Mouse (Mus musculus) NIH3T3 (cell line): ENCODE data around the gene Car11.

Experiments used
- DNase-seq: peaks from one replicate; pipeline ENCODE4 v3.0.0-alpha.2; 2012; ENCODE audit warnings: low read depth

The Car11 gene

DNA sequence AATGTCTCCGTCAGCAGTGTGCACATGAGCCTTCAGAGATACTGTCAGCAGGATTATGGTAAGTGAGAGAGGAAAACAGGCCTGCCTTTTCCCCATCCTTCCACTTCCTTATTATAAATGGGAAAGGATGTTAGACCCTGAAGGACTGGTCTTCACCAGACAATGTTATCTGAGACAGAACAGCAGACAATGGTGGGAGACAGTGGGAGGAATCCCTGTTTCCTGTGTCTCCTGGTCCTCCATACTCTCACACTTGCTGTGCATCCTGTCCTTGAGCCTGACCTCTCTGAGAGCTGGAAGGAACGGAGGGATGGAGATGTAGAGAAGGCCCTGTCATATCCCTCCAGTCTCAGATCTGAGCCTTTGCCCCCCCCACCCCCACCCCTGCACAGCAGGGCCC lies 7.3 kb upstream of the Car11 start:
- DNase-seq: no peak

DNA sequence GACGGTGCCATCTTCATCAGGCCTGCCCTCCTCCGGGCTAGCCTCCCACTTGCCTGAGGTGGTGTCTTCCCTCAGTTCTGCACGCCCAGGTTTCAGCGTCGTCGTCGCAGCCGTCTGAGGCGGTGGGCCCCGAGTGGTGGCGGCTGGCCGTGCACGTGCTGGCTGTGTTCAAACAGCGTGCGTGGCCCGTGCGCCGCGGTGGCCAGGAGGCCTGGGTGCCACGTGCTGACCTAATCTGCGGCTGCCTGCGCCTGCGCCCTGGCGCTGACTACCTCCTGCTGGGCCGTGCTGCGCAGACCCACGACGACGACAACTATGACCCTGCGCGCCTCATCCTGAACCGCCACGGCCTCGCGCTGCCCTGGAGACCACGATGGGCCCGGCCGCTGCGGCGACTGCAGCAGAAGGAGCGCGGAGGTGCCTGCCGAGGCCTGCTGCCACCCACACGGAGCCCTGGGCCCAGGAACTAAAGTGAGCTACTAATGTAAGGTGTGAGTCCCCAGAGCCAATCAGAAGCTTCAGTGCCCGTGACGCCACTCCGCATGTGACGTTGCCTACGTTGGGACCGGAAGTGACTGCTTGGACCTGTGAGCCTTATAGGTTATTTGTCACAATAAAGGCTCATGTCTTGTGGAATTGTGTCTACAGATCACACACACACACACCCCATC lies 5.6 kb upstream of the Car11 start, which contains the start of gene Sec1:
Gene Sec1, minus strand, starts transcription at position 482 of the 671 bp plus-strand sequence.
- DNase-seq: no peak

DNA sequence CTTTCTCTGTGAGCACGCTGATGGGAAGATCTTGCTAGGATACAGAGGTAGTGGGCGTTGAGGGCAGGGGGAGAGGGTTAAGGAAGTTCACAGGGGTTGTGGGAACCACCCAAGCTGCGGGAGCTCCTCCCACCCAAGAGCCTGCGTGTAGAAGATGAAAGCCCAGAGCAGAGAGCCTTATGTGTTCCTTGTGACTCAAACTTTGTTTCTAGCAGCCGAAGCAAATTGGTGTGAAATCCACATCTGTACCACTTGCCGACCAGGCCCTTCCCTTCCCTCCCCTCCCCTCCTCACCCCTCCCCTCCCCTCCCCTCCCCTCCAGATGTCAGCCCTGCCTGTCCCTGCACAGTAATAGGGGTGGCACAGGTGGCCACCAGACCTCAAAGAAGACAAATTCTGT lies 4.5 kb upstream of the Car11 start:
- no peak for DNase-seq

DNA sequence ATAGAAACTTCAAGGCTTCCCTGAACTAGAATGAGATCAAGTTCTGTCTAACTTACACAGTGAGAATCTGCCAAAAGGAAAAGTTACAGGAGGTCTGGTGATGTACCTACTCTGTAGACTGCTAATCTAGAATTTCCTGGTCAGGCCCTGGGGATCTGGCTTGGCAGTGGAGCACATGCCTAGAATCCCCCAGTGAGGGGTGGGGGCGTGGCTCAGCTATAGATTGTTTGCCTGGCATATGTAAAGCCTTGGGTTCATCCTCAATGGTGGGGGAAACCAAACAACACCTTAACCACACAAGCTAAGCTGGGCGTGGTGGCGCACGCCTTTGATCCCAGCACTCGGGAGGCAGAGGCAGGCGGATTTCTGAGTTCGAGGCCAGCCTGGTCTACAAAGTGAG lies 1.7 kb upstream of the Car11 start:
- no peak for DNase-seq

GRCm38 (mm10) chr7:45700301-45701015 lies 815 bp downstream of the Car11 start:
- DNase-seq: peak; percentile 92

- no peak for DNase-seq
These were observed 1.4 kb downstream of the Car11 start for GRCm38 (mm10) chr7:45701072-45701471.

DNA sequence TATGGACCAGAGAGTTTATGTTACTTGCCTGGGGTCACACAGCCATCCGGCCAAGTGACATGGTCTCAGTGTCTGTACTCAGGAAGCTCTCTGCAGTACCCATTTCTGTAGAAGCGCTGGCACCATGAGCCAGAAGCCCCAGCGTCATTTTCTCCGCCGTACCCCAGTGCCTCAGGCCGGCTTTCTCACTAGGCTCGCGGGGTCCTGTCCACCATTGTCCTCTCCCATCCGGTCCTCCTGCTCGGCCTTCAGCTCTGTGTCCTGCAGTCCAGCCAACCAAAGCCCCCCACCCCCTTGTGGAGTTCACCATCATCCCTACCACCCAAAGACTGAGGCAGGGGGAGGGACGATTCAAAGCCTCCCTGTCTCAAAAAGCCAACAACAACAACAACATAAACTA lies 2.0 kb downstream of the Car11 start:
- DNase-seq: no peak

GRCm38 (mm10) chr7:45702316-45702715 lies 2.7 kb downstream of the Car11 start:
- DNase-seq: no peak

GRCm38 (mm10) chr7:45702809-45703520 lies 3.3 kb downstream of the Car11 start:
- DNase-seq: no peak

GRCm38 (mm10) chr7:45703521-45704033 lies 3.9 kb downstream of the Car11 start:
- no peak for DNase-seq

DNA sequence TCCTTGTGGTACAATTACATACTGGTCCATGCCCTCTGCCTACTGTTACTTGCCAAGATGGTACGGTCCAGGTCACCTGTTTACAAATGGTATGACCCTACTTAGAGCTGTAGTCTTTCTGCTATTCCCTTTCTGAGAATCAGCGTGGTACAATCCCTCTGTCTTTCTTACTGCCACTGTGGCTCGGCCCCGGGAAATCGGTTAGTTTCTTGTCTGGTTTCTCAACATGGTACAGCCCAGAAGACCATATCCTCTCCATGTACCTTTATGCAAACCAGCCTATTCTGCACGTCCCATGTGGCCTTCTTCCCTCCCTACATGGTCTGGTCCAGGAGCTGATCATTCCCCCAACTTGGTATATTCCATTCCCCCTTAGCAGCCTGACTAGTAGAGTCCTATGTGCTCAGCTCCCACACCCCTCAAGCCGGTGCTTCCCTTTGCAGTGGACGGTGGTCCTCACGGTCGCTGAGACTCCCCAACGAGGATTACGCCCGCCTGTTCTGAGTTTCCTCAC lies 4.5 kb downstream of the Car11 start:
- DNase-seq: peak; percentile 74

- DNase-seq: peak; percentile 99
These were observed 5.2 kb downstream of the Car11 start, which contains the start of gene Dbp for GRCm38 (mm10) chr7:45704730-45705442. Gene Dbp, plus strand, starts transcription at chr7:45705088.

- DNase-seq: no peak
These were observed 5.8 kb downstream of the Car11 start for GRCm38 (mm10) chr7:45705443-45705864.

- DNase-seq: peak; percentile 80
These were observed 6.2 kb downstream of the Car11 start for GRCm38 (mm10) chr7:45705873-45706281.

DNA sequence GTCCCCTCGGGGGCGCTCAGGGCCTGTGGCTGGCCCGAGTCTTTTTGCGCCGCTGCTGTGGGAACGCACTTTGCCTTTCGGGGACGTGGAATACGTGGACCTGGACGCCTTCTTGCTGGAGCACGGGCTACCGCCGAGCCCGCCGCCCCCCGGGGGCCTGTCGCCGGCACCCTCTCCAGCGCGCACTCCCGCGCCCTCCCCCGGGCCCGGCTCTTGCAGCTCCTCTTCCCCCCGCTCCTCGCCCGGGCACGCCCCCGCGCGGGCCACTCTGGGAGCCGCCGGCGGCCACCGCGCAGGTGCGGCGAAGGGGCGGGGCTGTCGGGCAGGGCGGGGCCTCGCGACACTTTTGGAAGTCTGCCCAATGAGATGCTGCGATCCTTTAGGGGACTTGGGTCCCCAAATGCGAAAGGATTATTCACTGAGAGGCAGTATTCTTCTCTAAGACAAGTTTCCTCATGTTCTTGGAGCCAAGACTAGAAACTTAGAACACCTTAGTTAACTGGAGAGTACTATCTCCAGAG lies 7.1 kb downstream of the Car11 start:
- peak; percentile 85 for DNase-seq

GRCm38 (mm10) chr7:45707375-45707967 lies 7.8 kb downstream of the Car11 start:
- DNase-seq: peak; percentile 92

DNA sequence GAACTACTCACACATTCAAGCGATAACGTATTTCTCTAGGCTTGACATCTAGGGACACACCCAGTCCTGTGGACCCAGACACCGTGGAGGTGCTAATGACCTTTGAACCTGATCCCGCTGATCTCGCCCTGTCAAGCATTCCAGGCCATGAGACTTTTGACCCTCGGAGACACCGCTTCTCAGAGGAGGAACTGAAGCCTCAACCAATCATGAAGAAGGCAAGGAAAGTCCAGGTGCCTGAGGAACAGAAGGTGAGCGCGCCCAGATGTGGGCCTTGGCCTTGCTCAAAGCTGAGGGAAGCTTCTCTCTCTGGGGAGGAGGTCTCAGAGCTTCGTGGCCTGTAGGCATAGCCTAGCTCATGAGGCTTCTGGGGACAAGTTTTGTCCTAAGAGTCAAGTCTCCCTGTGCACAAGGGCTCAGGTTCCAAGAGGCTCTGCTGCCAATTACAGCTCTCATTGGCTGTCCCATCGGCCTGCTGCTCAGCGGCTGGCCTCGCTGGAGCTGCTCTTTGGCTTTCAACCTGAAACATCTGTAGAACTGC lies 8.6 kb downstream of the Car11 start:
- DNase-seq: no peak

GRCm38 (mm10) chr7:45709036-45709435 lies 9.4 kb downstream of the Car11 start:
- no peak for DNase-seq

- DNase-seq: no peak
These were observed 10.2 kb downstream of the Car11 start for GRCm38 (mm10) chr7:45709677-45710355.
